ENCODE assay signal across 8 mouse cellular contexts in genomic region chr11:20632619-20632965, GRCm38 (mm10).
DNase-seq lines count a peak whose midpoint lies in the region; ATAC-seq and TF ChIP-seq lines count a peak whose summit lies in the region.

No protein-coding gene starts in this region.

- TF ChIP-seq CTCF in heart, postnatal 0 days (IDR thresholded peaks at IDR 0.05; ENCODE audit: low read depth), result no peak

- DNase-seq in 3T3-L1 (ENCODE audit: low read depth, low spot score), result peak; percentile 75
- peak; percentile 73 for DNase-seq in MEL-GATA-1-ER (ENCODE audit: extremely low read depth, low read depth)
- peak; percentile 65 for DNase-seq in heart, postnatal 0 days (ENCODE audit: low spot score)
- DNase-seq in kidney, postnatal 36 days, result peak; percentile 79 to 89
- no peak for DNase-seq in frontal cortex, postnatal 25 days (ENCODE audit: low spot score in 2 of 2)

- no peak for TF ChIP-seq EP300 in heart, postnatal 0 days (IDR thresholded peaks at IDR 0.05; ENCODE audit: low read depth)

- H3K27me3 ChIP-seq in embryonic facial prominence, embryonic 13.5 days, result no peaks in the 10 kb centered on the region
- H3K27me3 ChIP-seq in heart, postnatal 0 days (ENCODE audit: control insufficient read depth, insufficient read depth, low read length), result no peaks in the 10 kb centered on the region
- no peaks in the 10 kb centered on the region for H3K27me3 ChIP-seq in megakaryocyte, embryonic 14.5 days (replicated peaks)
- no peaks in the 10 kb centered on the region for H3K27me3 ChIP-seq in stomach, embryonic 16.5 days (ENCODE audit: control insufficient read depth, insufficient read depth, low read length)

- peak overlapping the region; percentile 84 for H3K4me3 ChIP-seq in embryonic facial prominence, embryonic 13.5 days
- H3K4me3 ChIP-seq in heart, postnatal 0 days (ENCODE audit: low read depth, low read length), result peak overlapping the region; percentile 97
- peak overlapping the region; percentile 94 for H3K4me3 ChIP-seq in megakaryocyte, embryonic 14.5 days (replicated peaks)
- peak overlapping the region; percentile 95 for H3K4me3 ChIP-seq in stomach, embryonic 16.5 days (replicated peaks; ENCODE audit: low read length)

- no peaks in the 10 kb centered on the region for H3K36me3 ChIP-seq in embryonic facial prominence, embryonic 13.5 days
- no peaks in the 10 kb centered on the region for H3K36me3 ChIP-seq in heart, postnatal 0 days (replicated peaks; ENCODE audit: control insufficient read depth, insufficient read depth, low read length)
- H3K36me3 ChIP-seq in megakaryocyte, embryonic 14.5 days (replicated peaks; ENCODE audit: low read length), result no peaks in the 10 kb centered on the region
- H3K36me3 ChIP-seq in stomach, embryonic 16.5 days (ENCODE audit: control insufficient read depth, insufficient read depth, low read length), result no peaks in the 10 kb centered on the region

- peak overlapping the region; percentile 76 for H3K4me2 ChIP-seq in embryonic facial prominence, embryonic 13.5 days
- peak overlapping the region; percentile 63 for H3K4me2 ChIP-seq in heart, postnatal 0 days (ENCODE audit: low read depth, low read length)
- peak overlapping the region; percentile 58 for H3K4me2 ChIP-seq in stomach, embryonic 16.5 days (ENCODE audit: low read depth, low read length)

- peak overlapping the region; percentile 93 for H3K9ac ChIP-seq in embryonic facial prominence, embryonic 13.5 days
- peak overlapping the region; percentile 98 for H3K9ac ChIP-seq in heart, postnatal 0 days (replicated peaks; ENCODE audit: low read depth, low read length)
- peak overlapping the region; percentile 92 for H3K9ac ChIP-seq in stomach, embryonic 16.5 days (ENCODE audit: low read length)

- peaks cover 32% of the 10 kb centered on the region for H3K4me1 ChIP-seq in embryonic facial prominence, embryonic 13.5 days
- H3K4me1 ChIP-seq in heart, postnatal 0 days (ENCODE audit: control insufficient read depth, insufficient read depth), result peaks cover 46% of the 10 kb centered on the region
- peaks cover 61% of the 10 kb centered on the region for H3K4me1 ChIP-seq in megakaryocyte, embryonic 14.5 days
- peaks cover 27% of the 10 kb centered on the region for H3K4me1 ChIP-seq in stomach, embryonic 16.5 days (ENCODE audit: control insufficient read depth, insufficient read depth, low read length)

- no peak for ATAC-seq in embryonic facial prominence, embryonic 13.5 days (ENCODE audit: insufficient number of reproducible peaks, insufficient read depth, low FRiP score, low TSS enrichment, low read depth)
- no peak for ATAC-seq in heart, postnatal 0 days (ENCODE audit: insufficient read depth, low read depth)
- ATAC-seq in stomach, embryonic 16.5 days (ENCODE audit: insufficient read depth, low FRiP score), result no peak

- H3K9me3 ChIP-seq in embryonic facial prominence, embryonic 13.5 days, result no peaks in the 10 kb centered on the region
- H3K9me3 ChIP-seq in heart, postnatal 0 days (replicated peaks; ENCODE audit: control insufficient read depth, low read length), result no peaks in the 10 kb centered on the region
- H3K9me3 ChIP-seq in megakaryocyte, embryonic 14.5 days, result no peaks in the 10 kb centered on the region
- H3K9me3 ChIP-seq in stomach, embryonic 16.5 days (replicated peaks; ENCODE audit: control insufficient read depth, low read length), result no peaks in the 10 kb centered on the region

- H3K27ac ChIP-seq in embryonic facial prominence, embryonic 13.5 days, result peak overlapping the region; percentile 97
- H3K27ac ChIP-seq in heart, postnatal 0 days (ENCODE audit: low read depth), result peak overlapping the region; percentile 100
- H3K27ac ChIP-seq in stomach, embryonic 16.5 days (ENCODE audit: low read length), result peak overlapping the region; percentile 100

- WGBS in embryonic facial prominence, embryonic 13.5 days, result 0% methylated on average over 13 of the region's 13 CpGs
- WGBS in heart, postnatal 0 days, result under 1% methylated on average over 13 of the region's 13 CpGs
- WGBS in stomach, embryonic 16.5 days, result under 1% methylated on average over 13 of the region's 13 CpGs

Comparison
In these comparisons a context has a peak if more than half of its experiments do, and no peak if none do; other contexts are left out.
1. DNase-seq: peak in 3T3-L1 (single experiment), MEL-GATA-1-ER (single experiment), heart, postnatal 0 days (single experiment) and kidney, postnatal 36 days (2 of 2); none in frontal cortex, postnatal 25 days (0 of 2).
2. Peak in every context shown above with its lines, with median percentiles within 50 percentile points of each other: H3K27ac ChIP-seq, H3K4me2 ChIP-seq, H3K4me3 ChIP-seq and H3K9ac ChIP-seq.